Mouse (Mus musculus) ES-Bruce4 (cell line): ENCODE measurements around the gene Polr3a.

ENCODE experiments used
- CTCF ChIP-seq: IDR thresholded peaks from one replicate; pipeline ENCODE4 v1.8.1; 2011; ENCODE audit warnings: low read depth, low read length
- POLR2A ChIP-seq: IDR thresholded peaks from one replicate; pipeline ENCODE4 v1.8.1; 2011; ENCODE audit warnings: low read length; ENCODE audit not compliant: insufficient read depth

- TF ChIP-seq CTCF (no peak), POLR2A (no peak)
Measured at GRCm38 (mm10) chr14:24525677-24526415, 39.0 kb upstream of the Polr3a start.
